Mouse (Mus musculus) neural tube, embryonic 11.5 days (tissue): ENCODE measurements around the gene Eno2. TPM values are rescaled to one million over a fixed set of nuclear protein-coding genes. Genes with fewer than 3 reads are reported as not detected.

Experiments
- ATAC-seq: fragments of 200-750 bp; cut with Nextera tagmentation; 2 replicates; pipeline ENCODE4 v1.8.0; 2017; ENCODE audit warnings: moderate number of reproducible peaks, mild to moderate bottlenecking, moderate TSS enrichment, moderate library complexity; ENCODE audit not compliant: insufficient read depth, low FRiP score, low TSS enrichment
- DNase-seq: peaks from one replicate; pipeline ENCODE4 v3.0.0-alpha.2; 2015; ENCODE audit warnings: low spot score
- H3K27ac ChIP-seq: fragments of 300-500 bp; sonication (generic); 2 replicates; pipeline ENCODE4 v1.5.1; 2014; ENCODE audit warnings: low read depth, mild to moderate bottlenecking, low read length
- H3K27me3 ChIP-seq: fragments of 300-500 bp; sonication (generic); 2 replicates; pipeline ENCODE4 v1.6.1; 2014; ENCODE audit warnings: mild to moderate bottlenecking, low read length, mixed read lengths; ENCODE audit not compliant: control insufficient read depth, insufficient read depth
- H3K36me3 ChIP-seq: fragments of 300-500 bp; sonication (generic); 2 replicates; pipeline ENCODE4 v1.6.1; 2014; ENCODE audit warnings: mild to moderate bottlenecking, low read length, moderate library complexity, mixed read lengths; ENCODE audit not compliant: control insufficient read depth, insufficient read depth
- H3K4me1 ChIP-seq: fragments of 300-500 bp; sonication (generic); 2 replicates; pipeline ENCODE4 v1.6.1; 2014; ENCODE audit warnings: low read length, mixed read lengths; ENCODE audit not compliant: control insufficient read depth, insufficient read depth
- H3K4me2 ChIP-seq: fragments of 300-500 bp; sonication (generic); 2 replicates; pipeline ENCODE4 v1.6.1; 2014; ENCODE audit warnings: low read depth, mild to moderate bottlenecking, moderate library complexity
- H3K4me3 ChIP-seq: fragments of 300-500 bp; sonication (generic); 2 replicates; pipeline ENCODE4 v1.5.1; 2014; ENCODE audit warnings: low read depth, low read length
- H3K9ac ChIP-seq: fragments of 300-500 bp; sonication (generic); 2 replicates; pipeline ENCODE4 v1.6.1; 2014; ENCODE audit warnings: mild to moderate bottlenecking, low read length
- H3K9me3 ChIP-seq: fragments of 300-500 bp; sonication (generic); 2 replicates; pipeline ENCODE4 v1.6.1; 2016; ENCODE audit warnings: low read length; ENCODE audit not compliant: control insufficient read depth
- WGBS: fragments of 180-500 bp; shearing (Covaris S2); extraction: QIAGEN DNeasy Blood & Tissue Kit; methylation state at CpG from one replicate; pipeline ENCODE4 v1.1.7; 2014; 5-methylcytosine and 5-hydroxymethylcytosine counted together
- polyA plus RNA-seq: library from polyadenylated mRNA; unstranded; fragments of >200 nt; fragmentation: Nextera tagmentation; extraction: Ambion mirVana; gene quantifications from 2 replicates; pipeline ENCODE4 v1.2.1, GENCODE M21; 2014

Gene Eno2
- polyA plus RNA-seq, 1 experiment from 2014 or later, result 9.8 TPM

DNA sequence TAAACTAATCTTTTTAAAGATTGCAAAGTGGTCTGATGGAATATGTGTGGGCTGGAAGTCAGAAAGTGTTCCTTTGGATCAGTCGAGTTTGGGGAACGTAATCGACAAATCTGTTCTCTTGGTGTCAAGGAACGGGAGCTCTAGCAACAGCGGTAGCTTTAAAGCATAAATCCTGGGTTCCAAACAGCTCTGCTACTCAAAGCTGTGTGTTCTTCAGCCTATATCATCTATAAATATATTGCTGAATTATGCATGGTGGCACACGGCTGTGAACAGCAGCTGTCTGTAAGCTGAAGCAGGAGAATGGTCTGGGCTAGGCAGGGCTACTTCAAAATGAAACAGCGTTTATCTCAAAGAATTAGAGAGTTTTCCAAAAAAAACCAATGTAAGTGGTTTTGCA, 11.4 kb upstream of the Eno2 start:
- H3K4me3 ChIP-seq, result no peak overlapping the region
- ATAC-seq, result no peak
- no peak overlapping the region for H3K9ac ChIP-seq
- H3K4me2 ChIP-seq, result no peak overlapping the region
- H3K9me3 ChIP-seq, result no peaks in the 10 kb centered on the region
- 0 out of 2 replicates have a peak, but pooled peaks cover 5% of the 10 kb centered on the region for H3K4me1 ChIP-seq
- no peak overlapping the region for H3K27ac ChIP-seq
- 92% methylated on average over 7 of the region's 7 CpGs for WGBS
- H3K27me3 ChIP-seq, result no peaks in the 10 kb centered on the region
- no peaks in the 10 kb centered on the region for H3K36me3 ChIP-seq
- no peak for DNase-seq

DNA sequence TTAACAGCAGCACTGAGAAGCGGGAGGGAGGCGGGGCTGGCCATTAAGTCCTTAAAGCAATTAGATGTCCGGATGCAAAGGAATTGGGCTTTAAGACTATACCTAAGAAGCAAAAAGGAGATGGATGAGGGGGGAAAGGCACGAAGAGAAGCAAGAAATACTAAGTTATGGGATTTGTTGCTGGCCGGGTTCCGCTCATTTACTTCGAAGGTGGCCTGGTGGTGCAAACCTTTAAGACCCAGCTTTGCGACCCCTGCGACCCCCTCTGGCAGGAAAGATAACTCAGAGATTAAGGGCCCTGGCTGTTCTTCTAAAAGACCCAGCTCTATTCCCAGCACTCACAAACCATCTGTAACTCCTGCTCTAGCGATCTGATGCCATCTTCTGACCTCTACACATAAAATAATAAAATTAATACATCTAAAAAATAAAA, 10.5 kb upstream of the Eno2 start:
- Histone ChIP-seq H3K27me3 (no peaks in the 10 kb centered on the region), H3K9ac (no peak overlapping the region), H3K36me3 (no peaks in the 10 kb centered on the region), H3K4me3 (peak overlapping the region; percentile 32), H3K4me1 (0 out of 2 replicates have a peak, but pooled peaks cover 5% of the 10 kb centered on the region), H3K9me3 (no peaks in the 10 kb centered on the region), H3K27ac (no peak overlapping the region), H3K4me2 (peak overlapping the region; percentile 52)
- 7% methylated on average over 10 of the region's 10 CpGs for WGBS
- DNase-seq, result no peak
- no peak for ATAC-seq

DNA sequence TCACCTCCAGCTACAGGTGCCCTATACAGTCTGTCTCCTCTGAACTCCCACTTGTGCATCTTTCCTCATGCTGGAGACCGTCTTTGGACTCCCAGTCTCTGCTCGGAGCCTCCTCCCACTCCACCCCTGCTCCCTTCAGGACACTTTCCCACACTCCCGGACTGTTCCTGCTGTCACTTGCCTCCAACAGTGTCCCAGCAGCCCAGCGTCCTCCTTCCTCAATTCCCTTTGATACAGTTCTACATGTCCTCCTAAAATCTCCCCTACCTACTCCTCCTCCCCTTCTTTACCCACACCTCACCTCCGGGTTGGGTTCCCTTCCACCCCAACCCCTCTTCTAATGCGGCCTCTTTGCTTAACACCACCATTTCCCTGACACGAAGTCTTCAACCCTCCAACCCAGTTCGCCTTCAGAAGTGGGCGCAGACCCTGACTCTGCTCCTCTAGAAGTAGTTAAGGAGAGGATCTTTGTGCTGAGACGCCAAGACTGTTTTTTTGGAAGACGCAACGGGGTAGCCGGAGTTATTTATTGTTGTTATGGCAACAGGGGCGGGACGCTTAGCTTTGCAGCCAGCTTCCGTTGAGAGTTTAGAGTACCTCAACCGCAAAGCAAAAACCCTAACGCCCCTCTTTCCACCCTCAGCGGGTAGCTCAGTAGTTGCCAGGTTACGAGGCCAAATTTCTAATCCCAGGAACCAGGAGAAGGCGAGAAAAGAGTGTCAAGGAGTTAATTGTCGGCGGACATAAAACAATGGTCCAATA, 9.9 kb upstream of the Eno2 start, which contains the start of gene Lrrc23:
TSS of gene Lrrc23 (minus strand) at position 506 of the 762 bp plus-strand sequence.
- DNase-seq (peak; percentile 68), ATAC-seq (no peak)
- 2% methylated on average over 23 of the region's 23 CpGs for WGBS
- Histone ChIP-seq H3K36me3 (no peaks in the 10 kb centered on the region), H3K27me3 (no peaks in the 10 kb centered on the region), H3K4me1 (0 out of 2 replicates have a peak, but pooled peaks cover 5% of the 10 kb centered on the region), H3K4me2 (peak within 1 kb of the TSS; percentile 52), H3K9ac (peak within 1 kb of the TSS; percentile 37), H3K4me3 (peak within 1 kb of the TSS; percentile 32), H3K9me3 (no peaks in the 10 kb centered on the region), H3K27ac (no peak within 1 kb of the TSS)

DNA sequence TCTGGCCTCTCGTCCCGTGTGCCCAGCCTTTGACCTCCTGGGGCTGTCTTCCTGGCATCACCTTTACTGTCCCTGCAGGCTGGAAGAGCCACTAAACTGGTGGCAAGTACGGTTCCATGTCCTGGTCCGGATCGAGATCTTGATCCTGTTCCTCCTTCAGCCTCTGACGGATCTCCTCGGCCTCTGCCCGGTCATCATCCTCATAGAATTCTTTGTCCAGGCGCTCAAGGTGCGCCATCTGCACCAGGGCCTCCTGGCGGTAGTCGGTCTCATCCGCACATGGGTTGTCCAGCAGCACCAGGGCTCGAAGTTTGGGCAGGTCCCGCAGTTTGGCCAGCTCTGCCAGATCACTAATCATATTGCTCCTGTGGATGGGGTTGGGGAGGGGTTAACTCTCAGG, 1.0 kb upstream of the Eno2 start:
- Histone ChIP-seq H3K27ac (no peak overlapping the region), H3K4me1 (peaks cover 14% of the 10 kb centered on the region; the same call in 1 of the 2 replicates), H3K27me3 (peaks cover 10% of the 10 kb centered on the region), H3K9ac (no peak overlapping the region), H3K4me3 (no peak overlapping the region), H3K36me3 (no peaks in the 10 kb centered on the region), H3K9me3 (no peaks in the 10 kb centered on the region), H3K4me2 (no peak overlapping the region)
- ATAC-seq (no peak), DNase-seq (no peak)
- WGBS, result 89% methylated on average over 15 of the region's 15 CpGs

GRCm38 (mm10) chr6:124770013-124770412, 540 bp upstream of the Eno2 start:
- H3K27ac ChIP-seq, result no peak overlapping the region
- ATAC-seq (no peak), DNase-seq (no peak)
- 59% methylated on average over 7 of the region's 7 CpGs for WGBS
- peaks cover 10% of the 10 kb centered on the region for H3K27me3 ChIP-seq
- peak overlapping the region; percentile 64 for H3K9ac ChIP-seq
- H3K36me3 ChIP-seq, result no peaks in the 10 kb centered on the region
- H3K4me1 ChIP-seq, result peaks cover 14% of the 10 kb centered on the region; the same call in 1 of the 2 replicates
- H3K4me2 ChIP-seq, result peak overlapping the region; percentile 86
- H3K4me3 ChIP-seq, result peak overlapping the region; percentile 44; the same call in 1 of the 2 replicates
- no peaks in the 10 kb centered on the region for H3K9me3 ChIP-seq

GRCm38 (mm10) chr6:124768704-124769044, 799 bp downstream of the Eno2 start:
- Histone ChIP-seq H3K9ac (no peak overlapping the region), H3K27me3 (peaks cover 10% of the 10 kb centered on the region), H3K4me3 (peak overlapping the region; percentile 44), H3K4me2 (peak overlapping the region; percentile 86), H3K36me3 (no peaks in the 10 kb centered on the region), H3K4me1 (peaks cover 14% of the 10 kb centered on the region; the same call in 1 of the 2 replicates), H3K9me3 (no peaks in the 10 kb centered on the region), H3K27ac (no peak overlapping the region)
- WGBS, result 8% methylated on average over 9 of the region's 9 CpGs
- ATAC-seq (no peak), DNase-seq (no peak)

- no peak for DNase-seq
- 22% methylated on average over 18 of the region's 19 CpGs for WGBS
- H3K9me3 ChIP-seq, result no peaks in the 10 kb centered on the region
Measured at GRCm38 (mm10) chr6:124767920-124768703, 1.4 kb downstream of the Eno2 start.

DNA sequence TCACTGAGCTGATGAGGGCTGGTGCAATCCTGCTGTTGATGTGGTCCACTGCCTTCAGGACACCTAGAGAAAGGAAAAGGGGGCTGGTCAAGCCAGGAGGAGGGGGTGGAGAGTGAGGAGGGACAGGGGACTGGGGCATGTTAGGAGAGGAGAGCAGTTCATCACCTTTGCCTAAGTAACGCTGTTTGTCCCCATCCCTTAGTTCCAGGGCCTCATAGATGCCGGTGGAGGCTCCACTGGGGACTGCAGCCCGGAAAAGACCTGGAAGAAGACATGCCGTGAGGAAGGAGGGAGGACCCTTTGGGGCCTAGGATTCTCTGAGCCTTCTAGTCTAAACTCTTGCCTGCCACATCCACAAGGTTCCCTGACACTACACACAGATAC, 1.9 kb downstream of the Eno2 start:
- no peak for DNase-seq

More at GRCm38 (mm10) chr6:124767920-124768703, 1.4 kb downstream of the Eno2 start:
- Histone ChIP-seq H3K9ac (no peak overlapping the region), H3K4me3 (peak overlapping the region; percentile 44; the same call in 1 of the 2 replicates), H3K27me3 (peaks cover 10% of the 10 kb centered on the region), H3K4me1 (peaks cover 14% of the 10 kb centered on the region; the same call in 1 of the 2 replicates), H3K4me2 (peak overlapping the region; percentile 86), H3K36me3 (no peaks in the 10 kb centered on the region), H3K27ac (no peak overlapping the region)
- ATAC-seq, result peak; percentile 32; the same call in 1 of the 2 replicates

More for the DNA sequence above, 1.9 kb downstream of the Eno2 start:
- 35% methylated on average over 4 of the region's 4 CpGs for WGBS
- ATAC-seq, result no peak
- H3K4me3 ChIP-seq, result no peak overlapping the region
- H3K36me3 ChIP-seq, result no peaks in the 10 kb centered on the region
- H3K9ac ChIP-seq, result no peak overlapping the region
- peaks cover 14% of the 10 kb centered on the region; the same call in 1 of the 2 replicates for H3K4me1 ChIP-seq
- H3K27me3 ChIP-seq, result peaks cover 10% of the 10 kb centered on the region
- no peaks in the 10 kb centered on the region for H3K9me3 ChIP-seq
- H3K4me2 ChIP-seq, result no peak overlapping the region
- no peak overlapping the region for H3K27ac ChIP-seq
